Mouse (Mus musculus): Measurements from ENCODE around the gene Bpifb5. TPM values are rescaled to one million over a fixed set of nuclear protein-coding genes. Genes with fewer than 3 reads are reported as not detected.
"Not testable (repeated sequence)": the region's sequence is repeated elsewhere in the genome, so short reads cannot be mapped to it uniquely, and the experiment has no call there.

The Bpifb5 gene
- 0.45 TPM in 1 of 2 replicates, not detected in the other for total RNA-seq (2021)
- long read RNA-seq, experiment 1, result 0 reads
- long read RNA-seq, experiment 2, result 0 reads

DNA sequence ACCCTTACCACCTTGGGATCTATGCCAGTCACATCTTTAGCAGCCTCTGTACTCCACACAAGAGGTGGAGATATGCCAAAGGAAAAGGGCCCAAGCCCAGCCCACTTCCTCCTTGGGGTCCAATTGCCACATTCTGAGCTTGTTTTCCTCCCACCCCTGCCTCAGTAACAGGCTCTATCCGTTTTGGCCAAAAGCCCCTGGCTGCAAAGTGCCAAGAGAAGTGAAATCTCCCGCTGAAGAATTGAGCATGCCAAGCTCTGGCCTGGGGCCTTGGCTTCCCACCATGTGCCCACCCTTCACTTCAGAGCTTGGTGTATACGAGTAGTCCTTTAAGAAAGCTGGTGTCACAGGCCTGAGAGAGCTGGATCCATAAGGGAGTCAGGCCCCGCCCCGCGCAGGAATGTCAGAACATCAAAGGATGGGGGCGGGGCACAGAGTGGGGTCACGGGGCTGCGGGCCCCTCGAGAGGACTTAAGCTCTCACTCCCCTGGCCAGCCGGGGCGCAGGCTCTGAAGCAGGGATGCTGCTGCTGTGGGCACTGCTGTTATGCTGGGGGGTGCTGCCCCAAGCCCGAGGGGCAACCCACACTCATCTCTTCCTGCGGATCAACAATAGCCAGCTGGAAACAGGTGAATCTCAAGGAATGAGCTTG, at the start of gene Bpifb5:
TSS of gene Bpifb5 (plus strand) at position 478 of the 652 bp plus-strand sequence.
- DNase-seq, result peak; percentile 30

DNA sequence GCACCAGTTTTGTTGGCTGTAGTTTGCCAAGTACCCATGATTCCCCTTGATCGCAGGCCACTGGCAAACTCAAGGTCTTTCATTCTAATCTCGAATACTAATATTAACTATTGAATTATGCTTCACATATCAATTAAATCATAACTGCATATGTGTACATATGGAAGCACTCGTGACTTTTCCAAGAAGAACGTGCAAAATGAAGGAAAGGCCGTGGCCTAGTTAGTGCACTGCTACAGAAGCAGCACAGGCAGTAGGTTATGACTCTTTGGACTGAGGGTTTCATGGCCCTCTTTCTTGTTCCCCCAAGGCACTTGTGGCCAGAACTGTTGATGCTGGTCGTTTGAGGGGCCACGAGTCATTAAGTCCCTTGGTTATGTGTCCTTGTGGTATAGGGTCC, 41.6 kb upstream of the Bpifb5 start:
- not testable (repeated sequence) for DNase-seq

DNA sequence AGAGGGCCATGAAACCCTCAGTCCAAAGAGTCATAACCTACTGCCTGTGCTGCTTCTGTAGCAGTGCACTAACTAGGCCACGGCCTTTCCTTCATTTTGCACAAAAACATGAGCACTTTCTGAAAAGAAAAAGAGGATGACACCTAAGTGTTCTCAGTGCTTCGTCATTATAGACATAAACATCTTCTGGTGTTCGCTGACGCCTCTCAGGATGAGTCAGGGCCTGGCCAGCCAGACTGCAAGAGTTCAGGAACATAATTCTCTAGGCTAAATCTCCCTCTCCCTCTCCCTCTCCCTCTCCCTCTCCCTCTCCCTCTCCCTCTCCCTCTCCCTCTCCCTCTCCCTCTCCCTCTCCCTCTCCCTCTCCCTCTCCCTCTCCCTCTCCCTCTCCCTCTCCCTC, 40.5 kb upstream of the Bpifb5 start:
- not testable (repeated sequence) for DNase-seq

DNA sequence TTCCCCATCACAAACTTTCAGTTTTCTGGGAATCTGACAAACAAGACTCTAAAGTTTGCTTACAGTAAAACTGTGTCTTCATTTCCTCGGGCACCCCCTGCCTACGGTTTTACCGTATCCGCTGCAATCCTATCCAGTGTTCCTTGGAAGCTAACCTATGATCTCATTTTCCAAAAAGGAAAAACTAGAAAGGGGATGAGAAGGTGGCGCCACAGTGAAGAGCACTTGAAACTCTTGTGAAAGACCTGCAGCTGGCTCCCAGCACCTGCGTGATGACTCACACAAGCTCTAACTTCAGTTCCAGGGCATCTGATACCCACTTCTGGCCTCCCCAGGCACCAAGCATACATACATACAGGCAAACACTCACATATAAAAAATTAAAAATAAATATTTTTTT, 38.2 kb upstream of the Bpifb5 start:
- no peak for DNase-seq

DNA sequence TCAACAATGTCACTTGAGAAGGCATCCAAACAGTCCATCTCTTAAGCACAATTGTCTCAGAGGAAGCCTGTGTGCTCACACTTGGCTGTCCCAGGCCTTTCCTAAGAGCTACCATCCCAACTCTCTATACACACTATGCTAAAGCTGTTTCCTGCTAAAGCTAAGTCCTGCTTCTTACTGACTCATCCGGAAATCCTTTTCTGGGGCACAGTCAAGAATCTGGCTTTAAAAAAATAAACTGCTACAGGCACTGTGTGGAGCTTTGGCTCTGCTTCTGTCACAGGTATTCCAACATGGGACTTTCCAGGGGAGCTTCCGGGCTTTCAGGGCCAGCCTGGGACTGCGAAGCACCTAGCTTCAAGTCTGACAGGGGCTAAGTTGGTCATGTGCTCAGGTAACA, 37.8 kb upstream of the Bpifb5 start:
- DNase-seq, result no peak

DNA sequence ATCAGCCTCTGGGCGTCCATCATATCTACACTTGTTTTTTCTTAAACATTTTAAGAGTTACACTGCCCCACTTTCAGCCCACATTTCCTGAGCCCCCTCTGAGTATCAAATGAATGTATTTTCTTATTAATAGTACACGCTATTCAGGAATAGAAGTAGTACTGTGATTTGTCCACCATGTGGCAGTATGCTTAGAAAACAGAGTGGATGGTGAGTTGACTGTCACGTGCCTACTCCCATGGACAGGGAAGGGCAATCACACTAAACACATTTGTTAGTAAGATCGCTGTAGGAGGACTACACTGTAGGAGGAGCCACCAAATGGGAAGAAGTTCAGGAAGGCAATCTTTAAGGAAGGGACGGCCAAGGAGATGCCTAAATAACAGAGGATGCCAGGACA, 36.1 kb upstream of the Bpifb5 start:
- peak; percentile 21 for DNase-seq

DNA sequence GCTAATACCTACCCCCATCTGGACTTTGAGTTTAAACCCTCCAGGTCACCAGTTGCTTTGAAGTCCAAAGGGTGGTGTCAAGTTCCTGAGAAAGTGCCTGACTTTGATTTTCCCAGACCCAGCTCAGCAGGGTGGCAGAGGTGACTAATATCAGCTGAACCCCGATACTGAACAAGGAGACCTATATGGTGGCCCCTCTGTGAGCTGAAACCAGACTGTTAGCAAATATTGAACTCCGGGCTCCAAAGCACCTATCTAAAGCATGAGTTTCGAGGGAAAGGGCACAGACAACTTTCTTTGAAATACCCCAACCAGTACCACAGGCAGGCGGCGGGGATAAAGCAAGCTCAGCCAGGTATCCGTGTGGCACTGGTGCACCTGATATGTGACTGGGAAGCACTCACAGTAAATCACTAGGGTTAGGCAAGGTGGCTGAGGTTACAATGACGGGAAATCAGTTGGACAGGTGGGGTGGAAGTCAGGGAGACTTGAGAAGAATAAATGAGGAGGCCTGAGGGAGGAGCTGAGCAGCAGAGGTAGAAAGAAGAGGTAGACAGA, 33.6 kb upstream of the Bpifb5 start:
- DNase-seq, result no peak

DNA sequence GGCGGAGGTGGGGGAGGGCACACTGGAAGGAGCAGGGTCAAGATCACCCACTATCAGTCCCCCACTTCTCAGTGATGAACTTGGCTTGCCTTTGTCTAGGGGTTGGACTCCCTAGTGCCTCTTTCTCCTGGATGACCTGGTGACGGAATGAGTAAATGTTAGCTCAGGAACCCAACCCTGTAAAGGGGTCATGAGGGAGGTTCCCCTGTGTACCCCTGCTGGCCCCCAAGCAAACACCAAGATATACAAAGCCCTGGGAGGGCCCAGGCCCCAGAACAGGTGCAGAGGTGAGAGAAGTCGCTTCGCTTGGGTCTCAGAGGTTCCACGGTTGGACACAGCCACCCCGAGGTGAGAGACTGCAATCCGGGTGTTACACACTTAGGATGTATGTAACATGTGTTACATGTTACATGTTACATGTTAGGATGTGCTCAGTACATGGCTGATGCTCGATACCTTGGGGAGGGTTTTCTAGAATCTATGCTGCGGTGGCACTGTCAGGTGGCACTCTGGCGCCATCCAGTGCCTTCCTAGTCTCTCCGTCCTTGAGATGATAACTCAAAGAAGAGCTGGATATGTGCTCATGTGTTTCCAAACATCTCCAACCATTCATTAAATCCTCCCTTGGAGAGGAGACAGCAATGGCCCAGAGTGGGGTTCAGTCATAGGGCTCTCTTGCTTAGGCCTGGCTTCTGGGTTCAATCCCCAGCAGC, 32.8 kb upstream of the Bpifb5 start, which contains the start of gene Bpifb1:
TSS of gene Bpifb1 (plus strand) at position 273 of the 713 bp plus-strand sequence.
- no peak for DNase-seq

DNA sequence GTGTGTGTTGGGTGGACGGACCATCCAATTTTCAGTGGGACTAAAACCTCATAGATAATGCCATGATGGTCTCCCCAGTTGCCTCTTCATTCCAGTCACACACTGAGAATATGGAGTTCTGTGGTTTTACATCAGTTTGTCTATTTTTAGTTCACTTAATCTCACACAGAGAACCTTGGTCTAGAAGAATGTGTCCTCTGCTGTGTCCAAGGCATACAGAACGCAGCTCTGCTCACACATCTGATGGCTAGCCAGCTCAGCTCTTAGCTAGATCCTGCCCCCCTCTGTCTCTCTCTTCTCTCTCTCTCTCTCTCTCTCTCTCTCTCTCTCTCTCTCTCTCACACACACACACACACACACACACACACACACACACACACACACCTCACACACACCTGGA, 31.4 kb upstream of the Bpifb5 start:
- DNase-seq, result no peak

DNA sequence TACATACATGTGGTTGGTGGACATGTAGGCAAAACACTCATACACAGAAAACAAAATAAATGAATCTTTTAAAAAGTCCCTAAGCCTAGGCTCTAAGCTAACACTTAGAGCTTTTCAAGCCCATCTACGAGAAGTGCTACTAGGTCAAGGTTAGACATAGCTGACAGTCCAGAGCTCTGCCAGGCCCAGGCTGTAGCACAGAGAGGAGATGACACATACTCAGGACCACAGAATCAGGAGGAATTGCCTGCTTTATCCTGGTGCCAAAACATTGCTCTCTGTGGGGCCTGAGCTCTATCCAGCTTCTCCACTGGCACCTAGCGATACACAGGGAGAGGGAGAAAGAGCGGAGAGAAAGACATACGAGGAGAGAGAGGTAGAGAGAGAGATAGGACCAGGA, 30.5 kb upstream of the Bpifb5 start:
- no peak for DNase-seq

DNA sequence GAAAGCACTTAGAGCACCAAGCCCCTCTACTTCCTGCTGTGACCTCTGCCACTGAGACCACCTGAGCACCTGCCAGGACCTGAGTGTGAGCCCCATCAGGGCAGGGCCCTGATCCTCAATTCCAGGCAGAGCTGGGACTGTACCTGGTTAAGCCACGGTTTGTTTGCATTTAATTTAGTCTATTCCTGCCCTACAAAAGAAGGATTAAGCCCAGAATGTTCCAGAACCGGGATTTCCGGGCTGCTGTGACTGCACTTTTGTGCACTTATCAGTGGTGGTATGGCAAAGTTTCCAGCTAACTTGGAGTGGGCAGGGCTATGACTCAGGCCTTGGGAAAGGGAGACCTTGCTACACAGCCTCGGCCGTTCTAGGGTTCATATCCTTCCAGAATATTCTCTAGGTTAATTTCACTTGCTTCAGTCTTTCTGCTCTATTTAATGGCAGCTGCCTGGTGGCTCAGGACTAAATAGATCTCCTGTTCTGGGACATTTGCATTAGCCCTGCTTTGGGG, 29.5 kb upstream of the Bpifb5 start:
- peak; percentile 65 for DNase-seq

DNA sequence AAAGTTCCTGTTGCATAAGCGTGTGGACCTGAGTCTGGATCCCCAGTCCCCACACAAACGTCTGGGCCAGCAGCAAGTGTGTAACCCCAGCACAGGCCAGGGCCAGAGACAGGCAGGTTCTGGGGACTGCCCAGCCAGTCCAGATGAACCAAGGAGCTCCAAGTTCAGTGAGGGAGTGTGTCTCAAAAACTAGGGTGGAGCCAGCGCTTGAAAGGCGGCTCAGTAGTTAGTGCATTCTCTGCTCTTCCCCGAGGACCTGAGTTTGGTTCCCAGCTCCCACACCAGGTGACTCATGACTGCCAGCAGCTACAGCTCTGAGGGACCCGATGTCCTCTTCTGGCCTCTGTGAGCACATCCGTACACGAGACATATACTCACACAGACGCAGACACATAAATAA, 26.5 kb upstream of the Bpifb5 start:
- DNase-seq, result peak; percentile 1

DNA sequence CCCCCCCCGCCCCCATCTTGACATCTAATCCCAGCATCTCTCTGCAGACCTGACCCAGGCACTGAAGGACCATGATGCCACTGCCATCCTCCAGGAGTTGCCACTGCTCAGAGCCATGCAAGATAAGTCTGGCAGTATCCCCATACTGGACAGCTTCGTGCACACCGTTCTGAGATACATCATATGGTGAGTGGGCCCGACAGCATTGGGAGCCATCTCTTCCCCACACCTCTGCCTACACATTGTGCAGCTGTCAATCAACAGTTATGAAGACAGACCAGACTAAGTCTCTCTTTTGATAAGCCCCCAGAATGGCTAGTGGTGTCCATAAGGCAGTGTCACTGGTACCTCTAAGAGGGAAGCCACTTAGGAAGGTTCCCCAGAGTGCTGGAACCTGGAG, 18.9 kb upstream of the Bpifb5 start:
- DNase-seq, result no peak

DNA sequence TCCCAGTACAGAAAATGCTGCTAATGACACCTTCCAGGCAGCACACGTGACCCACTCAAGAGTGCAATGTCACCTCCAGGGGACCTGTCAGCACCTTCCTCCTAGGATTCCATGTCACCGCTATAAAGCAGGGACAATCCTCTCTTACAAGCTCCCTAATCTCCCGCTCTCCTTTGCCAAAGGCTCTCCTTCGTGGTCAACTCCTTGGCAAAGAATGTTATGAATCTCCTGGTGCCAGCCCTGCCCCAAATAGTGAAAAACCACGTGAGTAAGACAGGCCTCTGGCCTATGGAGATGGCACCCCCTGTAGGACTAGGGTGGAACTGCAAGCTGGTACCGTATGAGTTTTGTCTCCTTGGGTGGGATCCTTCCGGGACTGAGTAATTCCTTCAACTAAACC, 16.6 kb upstream of the Bpifb5 start:
- DNase-seq, result peak; percentile 73

DNA sequence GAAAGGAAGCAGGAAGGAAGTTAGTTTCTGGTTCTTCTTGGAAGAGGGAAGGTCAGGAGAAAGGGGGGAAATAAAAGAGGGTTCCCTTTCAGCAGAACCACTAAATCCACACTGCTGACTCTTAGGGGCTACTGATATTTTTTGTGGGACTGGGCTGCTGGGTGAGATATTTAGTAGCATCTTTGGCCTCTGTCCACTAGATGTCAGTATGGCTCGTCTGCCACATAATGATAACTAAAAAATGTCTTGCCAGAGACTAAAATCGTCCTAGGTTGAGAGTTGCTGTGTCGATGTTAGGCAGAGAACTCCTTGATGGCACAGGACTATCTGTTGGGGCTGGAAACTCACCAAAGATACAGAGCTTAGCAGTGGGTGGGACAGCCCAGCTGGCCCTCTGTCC, 14.4 kb upstream of the Bpifb5 start:
- no peak for DNase-seq

DNA sequence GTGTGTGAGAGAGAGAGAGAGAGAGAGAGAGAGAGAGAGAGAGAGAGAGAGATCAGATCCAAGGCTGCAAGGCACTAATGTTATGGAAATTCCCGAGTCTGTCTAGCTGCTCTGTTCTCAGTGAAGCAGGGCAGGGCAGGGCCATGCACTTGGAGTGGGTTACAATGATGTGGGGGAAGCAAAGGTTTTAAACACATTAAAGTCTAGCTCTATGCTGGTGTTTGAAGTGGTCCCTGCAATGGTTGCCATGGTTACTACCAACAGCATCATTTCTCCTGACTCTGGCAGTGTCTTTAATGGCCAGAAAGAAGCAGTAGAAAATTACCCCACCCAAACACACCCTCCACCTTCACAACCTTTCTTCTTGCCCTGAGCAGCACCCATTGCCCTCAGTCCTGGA, 12.4 kb upstream of the Bpifb5 start:
- no peak for DNase-seq

DNA sequence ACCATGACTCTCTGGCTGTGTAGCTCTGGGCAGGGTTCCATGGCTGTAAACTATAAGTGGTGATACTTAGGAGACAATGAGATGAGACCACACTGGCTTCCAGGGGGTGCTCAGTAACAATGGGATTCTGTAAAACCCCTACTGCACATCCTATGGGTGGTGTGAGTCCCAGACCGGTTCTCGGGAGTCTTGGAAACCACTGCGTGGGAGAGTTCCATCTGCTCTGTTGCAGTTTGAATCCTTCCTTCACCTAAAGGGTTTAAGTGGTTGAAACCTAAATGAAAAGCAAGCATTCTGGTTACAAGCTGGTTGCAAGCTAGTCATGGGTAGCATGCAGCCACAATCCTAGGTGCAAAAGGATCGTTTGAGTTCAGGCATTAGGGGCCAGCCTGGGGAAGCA, 11.7 kb upstream of the Bpifb5 start:
- no peak for DNase-seq

DNA sequence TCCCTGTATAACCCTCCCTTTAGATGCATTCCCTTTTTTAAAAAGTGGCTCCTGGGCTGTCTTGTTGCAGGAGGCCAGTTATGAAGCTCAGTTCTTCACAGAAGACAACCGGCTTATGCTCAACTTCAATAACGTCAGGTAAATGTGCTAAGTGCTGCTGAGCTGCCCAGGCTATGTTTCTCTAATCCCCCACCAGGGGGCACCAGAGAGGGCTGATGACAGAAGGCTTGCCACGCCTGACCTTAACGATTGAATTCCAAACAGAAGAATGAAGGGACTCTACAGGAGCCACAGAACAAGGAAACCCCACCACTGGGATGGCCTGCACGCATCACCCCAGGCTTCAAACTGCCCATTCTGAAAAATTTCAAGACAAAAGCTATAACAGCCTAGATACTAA, 8.4 kb upstream of the Bpifb5 start:
- DNase-seq, result peak; percentile 92

DNA sequence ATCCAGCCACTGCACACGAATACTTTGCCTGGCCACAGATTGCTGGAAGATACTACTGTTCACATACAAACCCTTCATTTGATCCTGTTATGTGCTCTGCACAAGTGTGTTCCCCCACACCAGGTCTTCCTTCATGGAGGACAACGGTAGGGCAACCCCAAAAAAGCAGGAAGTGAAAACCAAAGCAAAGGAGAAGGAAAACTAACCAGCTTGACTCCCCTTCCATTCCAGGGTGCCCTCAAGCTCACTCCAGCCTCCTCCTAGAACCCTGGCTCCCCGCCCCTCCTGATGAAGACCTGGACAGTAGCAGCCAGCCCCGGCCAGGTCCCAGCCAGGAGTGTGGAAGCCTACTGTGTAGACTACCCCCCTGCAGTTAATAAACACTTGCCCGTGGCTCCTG, 3.6 kb upstream of the Bpifb5 start:
- no peak for DNase-seq

DNA sequence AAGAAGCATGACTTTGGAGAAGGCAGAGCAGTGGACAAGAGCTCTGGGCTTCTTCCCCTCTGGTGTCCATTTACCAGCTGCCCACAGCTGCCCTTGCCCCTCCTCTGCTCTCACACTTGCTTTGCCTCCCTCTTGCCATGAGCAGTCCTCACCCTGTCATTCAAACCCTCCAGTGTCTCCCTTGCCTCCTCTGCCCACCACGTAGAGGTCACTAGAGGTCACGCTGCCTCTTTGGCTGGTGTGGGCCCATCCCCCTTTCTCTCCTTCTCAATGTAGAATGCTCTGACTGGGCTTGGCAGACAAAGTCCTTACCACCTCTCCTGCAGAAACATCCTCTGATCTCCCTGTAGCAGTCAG, 353 bp downstream of the Bpifb5 start:
- DNase-seq, result no peak

DNA sequence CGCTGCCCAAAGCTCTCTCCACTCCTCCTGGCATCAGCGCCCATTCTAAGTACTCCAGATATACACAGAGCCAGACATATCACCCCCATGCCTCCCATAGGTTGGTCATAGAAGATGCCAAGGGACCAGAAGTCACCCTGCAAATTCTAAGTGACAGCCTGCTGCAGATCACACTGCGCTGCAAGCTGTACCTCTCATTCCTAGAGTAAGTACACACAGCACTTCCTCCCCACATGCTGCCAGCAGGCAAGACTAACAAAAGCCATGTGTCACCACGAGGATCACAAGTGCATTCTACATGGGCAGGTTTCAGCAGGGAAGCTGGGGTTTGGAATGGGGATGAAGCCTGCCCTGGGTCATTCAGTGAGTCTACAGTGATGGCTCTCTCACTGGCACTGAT, 3.4 kb downstream of the Bpifb5 start:
- DNase-seq, result no peak

DNA sequence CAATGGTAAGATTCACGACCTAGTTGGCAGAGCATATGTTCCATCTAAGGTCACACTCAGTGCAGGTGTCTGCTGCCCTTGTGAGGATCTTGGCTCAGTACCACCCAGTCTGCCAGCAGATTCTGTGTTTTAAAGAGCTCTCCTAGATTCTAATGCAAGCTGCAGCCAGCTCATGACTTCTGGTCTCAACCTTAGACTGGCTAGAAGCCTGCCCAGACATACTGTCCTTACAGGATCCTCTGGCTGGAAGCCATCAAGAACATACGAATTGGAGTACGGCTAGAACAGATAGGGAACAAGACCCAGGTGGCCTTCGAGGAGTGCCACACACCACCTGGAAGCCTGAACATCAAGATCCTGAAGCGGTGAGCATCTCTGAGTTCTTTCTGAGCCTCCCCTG, 4.3 kb downstream of the Bpifb5 start:
- no peak for DNase-seq

DNA sequence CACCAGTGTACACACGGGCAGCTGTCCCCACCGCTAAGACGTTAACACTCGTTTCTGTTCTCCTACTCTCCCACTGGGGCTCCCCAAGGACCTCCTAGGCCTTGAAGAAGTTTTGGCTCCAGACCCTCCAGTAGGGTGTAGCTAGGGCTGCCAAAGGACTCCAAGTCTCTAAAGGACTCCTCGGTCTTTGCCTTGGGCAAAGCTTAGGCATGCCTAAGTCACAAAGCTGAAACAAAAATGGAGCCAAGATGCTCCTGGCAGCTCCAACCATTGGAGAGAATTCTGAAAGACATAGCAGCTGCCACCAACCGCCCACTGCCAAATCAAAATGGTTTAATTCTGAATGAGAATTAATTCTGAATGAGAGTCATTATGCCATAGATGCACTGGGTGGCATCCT, 9.9 kb downstream of the Bpifb5 start:
- no peak for DNase-seq

DNA sequence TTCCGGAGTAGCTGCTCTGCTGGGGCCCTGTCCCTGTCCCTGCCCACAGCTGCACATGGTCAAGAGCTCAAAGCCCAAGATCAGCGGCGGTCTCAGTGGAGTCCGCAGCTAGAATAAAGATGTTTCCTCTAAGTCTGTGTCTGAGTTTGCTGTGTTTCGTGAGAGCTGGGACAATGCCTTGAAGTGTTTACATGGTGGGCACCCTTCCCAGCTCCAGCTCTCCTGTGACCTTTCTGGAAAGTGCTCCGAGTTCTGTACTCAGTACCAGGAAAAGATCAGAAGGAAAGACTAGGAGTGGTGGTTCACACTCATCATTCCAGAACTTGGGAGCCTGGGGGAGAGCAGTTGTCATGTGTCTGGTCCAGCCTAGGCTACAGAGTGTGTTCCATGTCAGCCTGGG, 17.2 kb downstream of the Bpifb5 start:
- no peak for DNase-seq

Measured in adrenal gland, postnatal 14 days (tissue).